Mouse (Mus musculus) kidney, embryonic 14.5 days (tissue): ENCODE data around the gene Unc45a. TPM values are rescaled to one million over a fixed set of nuclear protein-coding genes. Genes with fewer than 3 reads are reported as not detected.
A peak's percentile ranks its signal among the peaks of the same experiment; 100 is the strongest.

ENCODE experiments used
- ATAC-seq: fragments of 200-750 bp; cut with Nextera tagmentation; 2 replicates; pipeline ENCODE4 v1.8.0; 2017; ENCODE audit warnings: moderate number of reproducible peaks, mild to moderate bottlenecking, moderate TSS enrichment, moderate library complexity; ENCODE audit not compliant: low FRiP score, low TSS enrichment
- H3K27ac ChIP-seq: fragments of 300-500 bp; sonication (generic); 2 replicates; pipeline ENCODE4 v1.5.1; 2014; ENCODE audit warnings: low read depth, mild to moderate bottlenecking, low read length, moderate library complexity, mixed read lengths
- H3K27me3 ChIP-seq: fragments of 300-500 bp; sonication (generic); 2 replicates; pipeline ENCODE4 v1.6.1; 2014; ENCODE audit warnings: mild to moderate bottlenecking, low read length; ENCODE audit not compliant: control insufficient read depth, insufficient read depth
- H3K36me3 ChIP-seq: fragments of 300-500 bp; sonication (generic); 2 replicates; pipeline ENCODE4 v1.6.1; 2014; ENCODE audit warnings: low read length, mixed read lengths; ENCODE audit not compliant: control insufficient read depth, insufficient read depth
- H3K4me1 ChIP-seq: fragments of 300-500 bp; sonication (generic); 2 replicates; pipeline ENCODE4 v1.6.1; 2014; ENCODE audit warnings: low read length, mixed read lengths; ENCODE audit not compliant: control insufficient read depth, insufficient read depth
- H3K4me2 ChIP-seq: fragments of 300-500 bp; sonication (generic); replicated peaks from 2 replicates; pipeline ENCODE4 v1.6.1; 2014; ENCODE audit warnings: low read depth, mild to moderate bottlenecking, low read length
- H3K4me3 ChIP-seq: fragments of 300-500 bp; sonication (generic); 2 replicates; pipeline ENCODE4 v1.5.1; 2014; ENCODE audit warnings: mild to moderate bottlenecking, low read length
- H3K9ac ChIP-seq: fragments of 300-500 bp; sonication (generic); 2 replicates; pipeline ENCODE4 v1.6.1; 2014; ENCODE audit warnings: low read depth, mild to moderate bottlenecking, low read length, moderate library complexity
- H3K9me3 ChIP-seq: fragments of 300-500 bp; sonication (generic); 2 replicates; pipeline ENCODE4 v1.6.1; 2016; ENCODE audit warnings: low read length; ENCODE audit not compliant: control insufficient read depth
- WGBS: fragments of 180-500 bp; shearing (Covaris S2); extraction: QIAGEN DNeasy Blood & Tissue Kit; methylation state at CpG from one replicate; pipeline ENCODE4 v1.1.7; 2014; 5-methylcytosine and 5-hydroxymethylcytosine counted together
- polyA plus RNA-seq: library from polyadenylated mRNA; unstranded; fragments of >200 nt; fragmentation: Nextera tagmentation; extraction: Ambion mirVana; gene quantifications from 2 replicates; pipeline ENCODE4 v1.2.1, GENCODE M21; 2014

Unc45a gene
- polyA plus RNA-seq, 1 experiment from 2014 or later = 27.8 TPM

- H3K27me3 ChIP-seq = no peaks in the 10 kb centered on the region
- peaks cover 28% of the 10 kb centered on the region for H3K36me3 ChIP-seq
- ATAC-seq = peak; percentile 47
- no peaks in the 10 kb centered on the region for H3K9me3 ChIP-seq
- H3K27ac ChIP-seq = peak overlapping the region; percentile 80
- peaks cover 8% of the 10 kb centered on the region; the same call in 1 of the 2 replicates for H3K4me1 ChIP-seq
- peak overlapping the region; percentile 84 for H3K4me3 ChIP-seq
- peak overlapping the region; percentile 82 for H3K4me2 ChIP-seq
- peak overlapping the region; percentile 87; the same call in 1 of the 2 replicates for H3K9ac ChIP-seq
- 19% methylated on average over 4 of the region's 4 CpGs for WGBS
Measured at GRCm38 (mm10) chr7:80369967-80370431, 29.2 kb upstream of the Unc45a start.

GRCm38 (mm10) chr7:80369461-80369860 lies 28.7 kb upstream of the Unc45a start:
- no peak overlapping the region for H3K27ac ChIP-seq
- no peaks in the 10 kb centered on the region for H3K9me3 ChIP-seq
- no peak overlapping the region; the same call in 1 of the 2 replicates for H3K9ac ChIP-seq
- H3K4me1 ChIP-seq = peaks cover 8% of the 10 kb centered on the region; the same call in 1 of the 2 replicates
- peaks cover 28% of the 10 kb centered on the region for H3K36me3 ChIP-seq
- no peak for ATAC-seq
- peak overlapping the region; percentile 82 for H3K4me2 ChIP-seq
- no peaks in the 10 kb centered on the region for H3K27me3 ChIP-seq
- H3K4me3 ChIP-seq = peak overlapping the region; percentile 84; the same call in 1 of the 2 replicates
- 76% methylated on average over 5 of the region's 5 CpGs for WGBS

GRCm38 (mm10) chr7:80368635-80369421 lies 28.0 kb upstream of the Unc45a start:
- 68% methylated on average over 20 of the region's 20 CpGs for WGBS
- peaks cover 33% of the 10 kb centered on the region for H3K36me3 ChIP-seq
- no peak overlapping the region for H3K4me2 ChIP-seq
- H3K9me3 ChIP-seq = no peaks in the 10 kb centered on the region
- no peak overlapping the region; the same call in 1 of the 2 replicates for H3K9ac ChIP-seq
- H3K4me3 ChIP-seq = no peak overlapping the region
- H3K27me3 ChIP-seq = no peaks in the 10 kb centered on the region
- no peak overlapping the region for H3K27ac ChIP-seq
- no peak for ATAC-seq
- peaks cover 8% of the 10 kb centered on the region; the same call in 1 of the 2 replicates for H3K4me1 ChIP-seq

GRCm38 (mm10) chr7:80368009-80368408 lies 27.2 kb upstream of the Unc45a start:
- ATAC-seq = no peak
- WGBS = 88% methylated on average over 9 of the region's 9 CpGs
- H3K9ac ChIP-seq = no peak overlapping the region
- peaks cover 41% of the 10 kb centered on the region for H3K36me3 ChIP-seq
- peaks cover 8% of the 10 kb centered on the region; the same call in 1 of the 2 replicates for H3K4me1 ChIP-seq
- no peaks in the 10 kb centered on the region for H3K9me3 ChIP-seq
- no peak overlapping the region for H3K27ac ChIP-seq
- no peak overlapping the region for H3K4me2 ChIP-seq
- no peaks in the 10 kb centered on the region for H3K27me3 ChIP-seq
- H3K4me3 ChIP-seq = no peak overlapping the region

- peaks cover 8% of the 10 kb centered on the region; the same call in 1 of the 2 replicates for H3K4me1 ChIP-seq
- H3K9me3 ChIP-seq = no peaks in the 10 kb centered on the region
- no peak overlapping the region for H3K9ac ChIP-seq
- H3K4me3 ChIP-seq = no peak overlapping the region
- no peak for ATAC-seq
- 97% methylated on average over 7 of the region's 7 CpGs for WGBS
- H3K4me2 ChIP-seq = no peak overlapping the region
- peaks cover 49% of the 10 kb centered on the region for H3K36me3 ChIP-seq
- no peak overlapping the region for H3K27ac ChIP-seq
- no peaks in the 10 kb centered on the region for H3K27me3 ChIP-seq
Measured at GRCm38 (mm10) chr7:80367232-80367631, 26.4 kb upstream of the Unc45a start.

GRCm38 (mm10) chr7:80365759-80366158 lies 25.0 kb upstream of the Unc45a start:
- Histone ChIP-seq H3K9ac (no peak overlapping the region), H3K4me1 (peaks cover 8% of the 10 kb centered on the region; the same call in 1 of the 2 replicates), H3K9me3 (no peaks in the 10 kb centered on the region), H3K27me3 (no peaks in the 10 kb centered on the region), H3K36me3 (peaks cover 64% of the 10 kb centered on the region), H3K27ac (no peak overlapping the region), H3K4me2 (no peak overlapping the region), H3K4me3 (no peak overlapping the region)
- ATAC-seq = no peak
- WGBS = 64% methylated on average over 2 of the region's 2 CpGs

GRCm38 (mm10) chr7:80360435-80360834 lies 19.6 kb upstream of the Unc45a start:
- Histone ChIP-seq H3K4me1 (no peaks in the 10 kb centered on the region), H3K36me3 (peaks cover 83% of the 10 kb centered on the region), H3K9ac (no peak overlapping the region), H3K4me2 (no peak overlapping the region), H3K27ac (no peak overlapping the region), H3K27me3 (no peaks in the 10 kb centered on the region), H3K4me3 (no peak overlapping the region), H3K9me3 (no peaks in the 10 kb centered on the region)
- ATAC-seq = no peak
- WGBS = 47% methylated on average over 3 of the region's 3 CpGs

GRCm38 (mm10) chr7:80358039-80358438 lies 17.2 kb upstream of the Unc45a start:
- Histone ChIP-seq H3K9me3 (no peaks in the 10 kb centered on the region), H3K4me2 (no peak overlapping the region), H3K9ac (no peak overlapping the region), H3K27ac (no peak overlapping the region), H3K27me3 (no peaks in the 10 kb centered on the region), H3K4me3 (no peak overlapping the region), H3K36me3 (peaks cover 79% of the 10 kb centered on the region), H3K4me1 (no peaks in the 10 kb centered on the region)
- WGBS = 78% methylated on average over 4 of the region's 4 CpGs
- no peak for ATAC-seq

GRCm38 (mm10) chr7:80357156-80357555 lies 16.4 kb upstream of the Unc45a start:
- Histone ChIP-seq H3K4me1 (no peaks in the 10 kb centered on the region), H3K9ac (no peak overlapping the region), H3K27ac (0 out of 2 replicates have a peak overlapping the region, but pooled peaks have one; percentile 17), H3K4me2 (no peak overlapping the region), H3K9me3 (no peaks in the 10 kb centered on the region), H3K27me3 (no peaks in the 10 kb centered on the region), H3K36me3 (peaks cover 78% of the 10 kb centered on the region), H3K4me3 (no peak overlapping the region)
- WGBS = 60% methylated on average over 8 of the region's 8 CpGs
- ATAC-seq = no peak
